Mouse (Mus musculus) midbrain, embryonic 10.5 days (tissue): ENCODE data around the gene Tnfaip1. TPM values are rescaled to one million over a fixed set of nuclear protein-coding genes. Genes with fewer than 3 reads are reported as not detected.

ENCODE experiments used
- DNase-seq: peaks from one replicate; pipeline ENCODE4 v3.0.0-alpha.2; 2017; ENCODE audit warnings: low spot score
- H3K27ac ChIP-seq: fragments of 300-500 bp; sonication (generic); replicated peaks from 2 replicates; pipeline ENCODE4 v1.5.1; 2016; ENCODE audit warnings: mild to moderate bottlenecking
- H3K27me3 ChIP-seq: fragments of 300-500 bp; sonication (generic); 2 replicates; pipeline ENCODE4 v1.6.1; 2016; ENCODE audit warnings: low read depth, mild to moderate bottlenecking; ENCODE audit not compliant: poor library complexity, severe bottlenecking
- H3K36me3 ChIP-seq: fragments of 300-500 bp; sonication (generic); 2 replicates; pipeline ENCODE4 v1.6.1; 2016; ENCODE audit warnings: mild to moderate bottlenecking, moderate library complexity
- H3K4me1 ChIP-seq: fragments of 300-500 bp; sonication (generic); 2 replicates; pipeline ENCODE4 v1.6.1; 2016
- H3K4me3 ChIP-seq: fragments of 300-500 bp; sonication (generic); 2 replicates; pipeline ENCODE4 v1.5.1; 2016; ENCODE audit warnings: mild to moderate bottlenecking, moderate library complexity
- H3K9me3 ChIP-seq: fragments of 300-500 bp; sonication (generic); replicated peaks from 2 replicates; pipeline ENCODE4 v1.6.1; 2016; ENCODE audit warnings: mild to moderate bottlenecking
- WGBS: fragments of 180-500 bp; shearing (Covaris S2); methylation state at CpG from one replicate; pipeline ENCODE4 v1.1.7; 2016; 5-methylcytosine and 5-hydroxymethylcytosine counted together
- polyA plus RNA-seq: library from polyadenylated mRNA; unstranded; fragments of >200 nt; fragmentation: Nextera tagmentation; extraction: Ambion mirVana; gene quantifications from 2 replicates; pipeline ENCODE4 v1.2.1, GENCODE M21; 2016

Gene Tnfaip1
- polyA plus RNA-seq, 1 experiment from 2014 or later = 89.6 TPM

DNA sequence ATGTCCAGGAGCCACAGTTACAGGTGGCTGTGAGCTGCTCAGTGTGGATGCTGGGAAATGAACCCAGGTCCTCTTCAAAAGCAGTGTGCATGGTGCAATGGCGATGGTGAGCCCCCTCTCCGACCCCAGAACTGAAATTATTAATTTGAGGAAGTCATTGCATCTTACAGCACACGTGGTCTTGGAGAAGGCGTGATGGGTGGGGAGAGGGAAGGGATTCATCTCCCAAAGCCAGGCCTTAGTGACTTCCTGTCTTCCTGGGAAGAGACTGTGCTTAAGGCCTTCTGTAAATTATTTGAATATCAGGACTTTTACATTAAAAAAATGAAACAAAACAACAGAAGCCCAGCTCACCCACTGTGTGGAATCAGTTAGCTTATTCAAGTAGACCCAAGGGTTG lies 19.9 kb upstream of the Tnfaip1 start:
- Histone ChIP-seq H3K4me3 (no peak overlapping the region), H3K27ac (no peak overlapping the region), H3K36me3 (no peaks in the 10 kb centered on the region), H3K9me3 (peaks cover 6% of the 10 kb centered on the region; the same call in 1 of the 2 replicates), H3K4me1 (peaks cover 7% of the 10 kb centered on the region), H3K27me3 (no peaks in the 10 kb centered on the region)
- 79% methylated on average over 4 of the region's 4 CpGs for WGBS
- DNase-seq = no peak

DNA sequence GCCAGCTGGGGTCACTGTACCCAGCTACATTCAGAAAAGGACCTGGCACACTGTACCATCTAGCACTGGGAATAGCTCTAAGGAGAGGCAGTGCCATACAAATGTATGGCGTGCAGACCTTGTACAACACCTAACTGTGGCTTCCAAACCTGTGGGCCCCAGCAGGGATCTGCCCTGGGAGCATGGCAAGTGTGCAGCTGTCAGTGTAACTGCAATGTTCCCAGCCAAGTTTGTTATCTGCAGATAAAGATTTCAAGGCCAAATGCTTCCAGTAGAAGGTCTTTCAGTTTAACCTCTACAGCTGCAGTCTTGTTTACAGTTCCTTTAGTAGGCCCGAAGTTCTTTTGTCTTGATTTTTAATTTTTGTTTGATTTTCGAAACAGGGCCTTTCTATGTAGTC lies 19.5 kb upstream of the Tnfaip1 start:
- no peak overlapping the region for H3K4me3 ChIP-seq
- DNase-seq = no peak
- H3K4me1 ChIP-seq = peaks cover 10% of the 10 kb centered on the region
- no peak overlapping the region for H3K27ac ChIP-seq
- H3K9me3 ChIP-seq = peaks cover 6% of the 10 kb centered on the region; the same call in 1 of the 2 replicates
- no peaks in the 10 kb centered on the region for H3K27me3 ChIP-seq
- H3K36me3 ChIP-seq = no peaks in the 10 kb centered on the region
- WGBS = 84% methylated on average over 3 of the region's 3 CpGs

DNA sequence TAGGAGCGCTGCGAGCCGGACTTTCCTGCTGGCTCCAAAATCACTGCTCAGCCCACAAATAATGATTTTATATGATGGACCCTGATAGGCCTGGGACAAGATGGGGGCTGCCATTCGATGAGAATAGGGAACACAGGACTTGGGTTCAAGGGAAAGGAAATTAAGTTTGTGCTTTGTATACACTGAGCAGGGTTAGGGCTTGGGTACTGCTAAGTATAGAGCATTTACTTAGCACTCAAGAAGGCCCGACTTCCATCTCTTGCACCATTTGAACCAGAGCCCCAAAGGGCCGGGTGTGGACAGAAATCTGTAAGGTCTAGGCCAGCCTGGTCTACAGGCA lies 14.9 kb upstream of the Tnfaip1 start:
- Histone ChIP-seq H3K36me3 (peaks cover 7% of the 10 kb centered on the region; the same call in 1 of the 2 replicates), H3K4me1 (peaks cover 34% of the 10 kb centered on the region), H3K9me3 (peaks cover 6% of the 10 kb centered on the region; the same call in 1 of the 2 replicates), H3K27me3 (no peaks in the 10 kb centered on the region), H3K27ac (peak overlapping the region; percentile 92), H3K4me3 (peak overlapping the region; percentile 67)
- 36% methylated on average over 6 of the region's 6 CpGs for WGBS
- no peak for DNase-seq

DNA sequence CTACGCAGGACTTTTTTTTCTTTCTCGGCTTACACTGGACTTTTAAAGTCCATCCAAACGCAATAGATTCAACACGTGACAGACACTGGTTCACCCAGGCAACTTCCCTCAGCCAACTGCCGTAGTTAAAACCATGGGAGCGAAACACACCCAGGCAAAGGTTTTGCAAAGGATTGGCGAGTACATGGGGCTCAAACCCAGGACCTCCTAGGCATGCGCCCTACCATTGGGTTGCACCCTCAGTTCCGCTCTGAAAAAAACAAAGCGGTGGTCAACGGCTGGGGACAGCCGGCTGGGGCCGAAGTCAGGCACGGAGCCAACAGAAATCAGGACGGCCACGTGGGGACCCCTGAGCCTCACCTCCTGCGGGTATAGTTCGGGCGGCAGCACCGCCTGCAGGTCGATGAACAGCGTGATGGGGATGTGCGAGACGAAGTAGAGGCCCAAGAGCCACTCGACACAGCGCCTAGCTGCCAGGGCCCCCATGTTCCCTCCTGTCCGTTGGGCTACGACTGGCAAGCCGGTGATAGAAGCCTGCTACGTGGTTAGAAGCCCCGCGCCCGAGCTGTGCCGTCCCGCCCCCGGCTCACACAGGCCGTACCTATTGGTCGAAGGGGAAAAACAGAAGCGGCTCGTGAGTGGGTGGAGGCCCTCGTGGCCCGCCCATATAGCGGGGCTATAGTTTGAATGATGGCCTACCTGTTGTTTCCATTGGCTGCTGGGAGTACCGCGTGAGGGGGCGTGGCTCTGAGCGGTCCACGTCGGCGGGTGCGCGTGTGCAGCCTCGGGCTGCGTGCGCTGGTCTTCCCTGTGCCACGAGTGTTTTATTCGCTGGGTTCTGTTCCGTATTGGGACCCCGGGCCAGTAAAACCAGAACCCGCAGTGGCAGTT lies 14.3 kb upstream of the Tnfaip1 start, which contains the start of gene Tmem97:
Tmem97 (minus strand) TSS at position 610 of the 891 bp plus-strand sequence.
- peaks cover 11% of the 10 kb centered on the region for H3K36me3 ChIP-seq
- peaks cover 34% of the 10 kb centered on the region for H3K4me1 ChIP-seq
- H3K27ac ChIP-seq = peak within 1 kb of the TSS; percentile 92
- peak within 1 kb of the TSS; percentile 67 for H3K4me3 ChIP-seq
- H3K27me3 ChIP-seq = no peaks in the 10 kb centered on the region
- H3K9me3 ChIP-seq = peaks cover 6% of the 10 kb centered on the region; the same call in 1 of the 2 replicates
- peak; percentile 96 for DNase-seq
- WGBS = under 1% methylated on average over 60 of the region's 60 CpGs

DNA sequence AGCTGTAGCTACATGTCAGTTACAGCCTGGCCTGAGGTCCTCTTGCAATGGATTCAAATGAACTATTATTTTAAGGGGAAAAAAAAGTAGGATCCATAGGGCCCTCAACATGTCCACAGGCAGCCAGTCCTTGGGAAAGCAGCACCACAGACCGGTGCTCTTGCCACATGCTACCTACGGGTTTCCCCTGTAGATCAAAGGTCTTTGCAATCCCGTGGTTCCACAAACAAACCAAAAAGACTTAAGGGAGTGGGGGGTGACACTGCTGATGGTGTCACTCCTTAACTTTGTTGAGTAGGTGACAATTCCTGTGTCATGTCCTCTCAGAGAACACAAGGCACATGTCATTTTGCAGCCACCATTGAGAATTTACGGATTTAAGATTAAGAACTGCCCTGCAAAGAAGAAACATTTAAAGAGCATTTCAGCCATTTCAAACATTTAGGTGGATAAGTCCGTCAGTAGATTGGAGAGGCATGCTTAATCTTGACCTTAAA lies 13.4 kb upstream of the Tnfaip1 start:
- WGBS = 13% methylated on average over 5 of the region's 5 CpGs
- Histone ChIP-seq H3K4me1 (peaks cover 34% of the 10 kb centered on the region), H3K27ac (peak overlapping the region; percentile 92), H3K36me3 (peaks cover 19% of the 10 kb centered on the region), H3K9me3 (peaks cover 6% of the 10 kb centered on the region; the same call in 1 of the 2 replicates), H3K4me3 (peak overlapping the region; percentile 67), H3K27me3 (no peaks in the 10 kb centered on the region)
- DNase-seq = no peak

DNA sequence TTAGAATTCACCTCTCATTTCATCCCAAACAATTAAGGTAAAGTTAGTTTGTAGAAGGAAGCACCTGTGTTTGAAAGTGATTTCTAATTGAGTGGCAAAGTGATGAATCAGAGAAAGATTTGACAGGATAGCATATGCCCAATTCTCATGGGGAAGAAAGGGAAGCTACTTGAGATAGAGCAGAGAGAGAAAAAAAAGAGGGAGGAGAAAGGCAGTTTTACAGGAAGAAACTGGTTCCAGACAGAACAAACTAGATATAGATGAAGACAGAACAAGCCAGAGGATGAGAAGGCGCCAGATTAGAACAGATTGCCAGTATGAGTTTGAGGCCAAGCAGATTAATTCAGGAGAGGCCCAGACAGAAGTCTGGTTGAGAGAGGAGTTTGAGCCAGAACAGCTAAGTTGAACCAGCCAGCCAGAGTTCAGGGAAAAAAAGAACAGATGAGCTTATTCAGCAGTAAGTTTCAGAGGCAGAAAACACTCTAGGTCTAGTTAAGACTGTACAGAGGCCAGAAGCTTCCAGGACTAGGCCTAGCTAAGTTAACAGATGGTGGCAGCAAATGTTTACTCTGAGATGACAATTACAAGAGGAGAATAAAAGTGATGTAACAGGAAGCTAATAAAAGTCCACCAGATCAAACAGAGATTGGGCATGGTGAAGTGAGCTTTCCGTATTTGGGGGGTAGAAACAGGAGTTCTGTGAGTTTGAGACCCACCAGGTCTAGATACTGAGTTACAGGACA lies 11.8 kb upstream of the Tnfaip1 start:
- 87% methylated on average over 2 of the region's 2 CpGs for WGBS
- no peak for DNase-seq
- peak overlapping the region; percentile 67; the same call in 1 of the 2 replicates for H3K4me3 ChIP-seq

DNA sequence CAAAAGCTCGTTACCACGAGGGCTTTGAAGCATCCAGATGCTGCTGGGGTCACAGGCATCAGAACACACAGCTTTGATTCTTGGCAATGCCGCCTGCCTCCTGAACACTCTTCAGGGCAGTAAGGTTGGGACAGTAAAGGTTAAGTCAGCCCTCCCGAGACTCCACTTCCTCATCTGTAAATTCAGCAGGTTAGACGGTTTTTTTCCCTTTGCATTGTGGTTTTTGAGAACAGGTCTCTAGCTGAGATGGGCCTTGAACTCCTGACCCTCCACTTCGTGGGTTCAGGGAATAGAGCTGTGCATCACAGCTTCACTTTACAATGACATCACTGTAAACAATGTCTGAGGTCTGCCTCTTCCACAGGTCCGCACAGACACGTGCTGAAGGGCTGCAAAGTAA lies 9.0 kb upstream of the Tnfaip1 start:
- Histone ChIP-seq H3K36me3 (peaks cover 61% of the 10 kb centered on the region), H3K4me3 (no peak overlapping the region), H3K27ac (no peak overlapping the region), H3K9me3 (no peaks in the 10 kb centered on the region), H3K27me3 (no peaks in the 10 kb centered on the region), H3K4me1 (peaks cover 26% of the 10 kb centered on the region)
- DNase-seq = no peak
- WGBS = 82% methylated on average over 8 of the region's 8 CpGs

More for the DNA sequence above, 11.8 kb upstream of the Tnfaip1 start:
- Histone ChIP-seq H3K36me3 (peaks cover 35% of the 10 kb centered on the region), H3K9me3 (no peaks in the 10 kb centered on the region), H3K27me3 (no peaks in the 10 kb centered on the region), H3K27ac (no peak overlapping the region), H3K4me1 (peaks cover 34% of the 10 kb centered on the region)

DNA sequence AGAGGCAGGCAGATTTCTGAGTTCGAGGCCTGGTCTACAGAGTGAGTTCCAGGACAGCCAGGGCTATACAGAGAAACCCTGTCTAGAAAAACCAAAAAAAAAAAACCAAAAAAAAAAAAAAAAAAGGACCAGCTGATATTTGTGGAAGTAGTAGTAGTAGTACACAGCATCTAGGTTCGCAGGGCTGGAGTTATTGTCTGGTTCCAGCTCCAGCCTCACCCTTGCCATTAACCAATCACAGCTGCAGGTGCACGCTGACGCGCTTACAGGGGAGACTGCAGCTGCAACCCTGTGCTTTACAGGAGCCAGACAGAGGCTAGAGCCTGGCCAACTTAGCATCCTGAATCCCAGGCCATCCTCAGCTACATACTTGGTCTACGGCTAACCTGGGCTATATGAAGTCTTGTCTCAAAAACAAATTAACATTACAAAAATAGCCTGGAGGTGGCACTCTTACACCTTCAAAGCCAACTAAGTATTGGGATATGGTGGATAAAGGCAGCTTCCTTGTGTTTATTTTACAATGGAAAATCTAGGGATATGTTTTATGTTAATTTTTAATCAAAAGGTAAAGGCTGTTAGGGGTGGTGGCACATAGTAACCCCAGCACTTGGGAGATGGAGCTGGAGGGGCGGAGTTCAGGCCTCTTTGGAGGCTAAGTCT lies 8.4 kb upstream of the Tnfaip1 start:
- H3K27me3 ChIP-seq = no peaks in the 10 kb centered on the region
- no peaks in the 10 kb centered on the region for H3K9me3 ChIP-seq
- peaks cover 20% of the 10 kb centered on the region for H3K4me1 ChIP-seq
- H3K36me3 ChIP-seq = peaks cover 67% of the 10 kb centered on the region
- no peak overlapping the region for H3K4me3 ChIP-seq
- no peak overlapping the region for H3K27ac ChIP-seq
- WGBS = 95% methylated on average over 7 of the region's 7 CpGs
- DNase-seq = no peak

DNA sequence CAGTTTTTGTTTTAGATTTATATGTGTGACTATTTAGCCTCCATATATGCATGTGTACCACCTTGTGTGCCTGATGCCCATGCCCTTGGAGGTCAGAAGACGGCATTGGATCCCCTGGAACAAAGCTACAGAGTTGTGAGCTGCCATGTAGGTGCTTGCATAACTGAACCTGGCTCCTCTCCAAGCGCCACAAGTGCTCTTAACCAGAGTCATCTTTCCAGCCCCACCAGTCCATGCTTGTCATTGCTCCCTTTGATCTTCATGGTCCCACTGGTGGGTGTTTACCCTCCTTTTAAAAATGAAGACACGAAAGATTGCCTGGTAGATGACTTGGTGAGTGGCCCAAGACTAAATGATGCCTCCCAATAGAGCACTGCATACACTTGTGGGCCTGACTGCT lies 4.2 kb upstream of the Tnfaip1 start:
- Histone ChIP-seq H3K4me1 (peaks cover 14% of the 10 kb centered on the region), H3K36me3 (peaks cover 69% of the 10 kb centered on the region), H3K4me3 (no peak overlapping the region), H3K27ac (no peak overlapping the region), H3K9me3 (no peaks in the 10 kb centered on the region), H3K27me3 (no peaks in the 10 kb centered on the region)
- WGBS = 95% methylated on average over 3 of the region's 3 CpGs
- no peak for DNase-seq

DNA sequence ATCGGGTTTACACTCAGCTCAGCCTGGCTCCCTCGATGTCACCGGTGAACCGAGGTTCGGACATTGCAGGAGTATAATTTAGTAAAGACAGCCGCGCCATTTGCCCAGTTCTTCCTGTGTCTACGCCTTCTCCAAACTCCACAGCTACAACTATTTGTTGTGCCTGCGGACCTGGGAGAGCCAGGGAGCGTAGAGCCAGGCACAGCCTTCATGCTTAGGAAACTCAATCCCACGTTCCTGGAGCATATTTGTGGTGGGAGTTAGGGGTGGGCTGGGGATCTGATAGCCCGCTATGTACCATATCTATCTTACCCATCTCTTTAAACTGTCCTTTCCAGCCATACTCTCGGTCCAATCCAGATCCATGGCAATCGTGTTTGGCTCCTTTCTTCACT lies 555 bp upstream of the Tnfaip1 start:
- no peaks in the 10 kb centered on the region for H3K9me3 ChIP-seq
- no peak for DNase-seq
- peaks cover 26% of the 10 kb centered on the region for H3K4me1 ChIP-seq
- 7% methylated on average over 14 of the region's 14 CpGs for WGBS
- peaks cover 43% of the 10 kb centered on the region for H3K36me3 ChIP-seq
- peak overlapping the region; percentile 70 for H3K4me3 ChIP-seq
- no peaks in the 10 kb centered on the region for H3K27me3 ChIP-seq
- peak overlapping the region; percentile 89 for H3K27ac ChIP-seq

DNA sequence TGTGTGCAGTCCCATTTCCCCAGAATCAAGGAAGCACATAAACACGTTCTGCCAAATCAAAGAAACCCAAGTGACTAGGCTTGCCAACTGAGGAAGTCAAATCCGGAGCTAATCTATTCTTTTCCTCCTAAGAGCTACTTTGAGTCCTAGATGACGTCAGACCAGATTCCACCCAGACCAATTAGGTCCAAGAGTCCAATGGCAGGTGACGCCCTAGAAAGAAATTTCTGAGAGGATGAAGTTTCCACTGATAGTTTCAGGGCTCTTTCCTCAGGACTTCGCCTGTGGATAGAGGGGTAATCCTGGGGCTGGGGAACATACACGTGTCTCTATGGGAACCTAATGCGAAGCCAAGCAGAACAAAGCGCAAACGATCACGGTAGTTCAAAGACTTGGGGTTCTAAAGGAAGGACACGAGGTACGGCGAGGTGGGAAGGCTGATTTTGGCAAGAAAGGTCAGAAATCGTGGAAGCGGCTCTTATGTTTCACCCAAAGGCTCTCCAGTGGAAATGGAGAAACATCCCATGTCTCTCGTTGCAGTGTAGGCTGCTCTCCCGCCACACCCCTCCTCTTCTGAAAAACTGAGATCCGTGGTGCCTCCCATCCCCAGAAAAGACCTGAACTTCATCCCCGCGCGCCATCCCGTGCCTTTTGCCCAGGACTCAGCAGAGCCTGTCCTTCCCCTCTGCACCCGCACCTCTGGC lies 604 bp downstream of the Tnfaip1 start:
- H3K27me3 ChIP-seq = no peaks in the 10 kb centered on the region
- peak overlapping the region; percentile 70 for H3K4me3 ChIP-seq
- under 1% methylated on average over 23 of the region's 23 CpGs for WGBS
- H3K36me3 ChIP-seq = peaks cover 40% of the 10 kb centered on the region
- H3K27ac ChIP-seq = peak overlapping the region; percentile 89
- peaks cover 26% of the 10 kb centered on the region for H3K4me1 ChIP-seq
- H3K9me3 ChIP-seq = no peaks in the 10 kb centered on the region
- DNase-seq = peak; percentile 41

DNA sequence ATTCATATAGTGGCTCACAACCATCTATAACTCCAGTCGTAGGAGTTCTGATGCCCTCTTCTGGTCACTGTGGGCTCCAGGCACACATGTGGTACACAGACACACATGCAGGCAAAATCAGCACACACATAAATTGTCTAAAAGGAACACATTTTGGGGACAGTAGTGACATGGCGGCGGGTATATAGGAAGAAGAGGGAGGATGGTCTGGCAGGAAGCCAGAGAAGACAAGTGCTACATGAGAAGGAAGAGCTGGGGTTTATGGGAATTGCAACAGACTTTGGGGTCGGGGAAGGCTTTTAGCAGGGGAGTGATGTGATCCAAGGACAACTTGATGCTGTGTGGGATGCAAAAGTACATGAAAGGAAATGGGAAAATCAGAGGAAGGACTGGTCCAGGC lies 1.6 kb downstream of the Tnfaip1 start:
- H3K9me3 ChIP-seq = no peaks in the 10 kb centered on the region
- DNase-seq = no peak
- H3K4me1 ChIP-seq = peaks cover 26% of the 10 kb centered on the region
- no peaks in the 10 kb centered on the region for H3K27me3 ChIP-seq
- H3K4me3 ChIP-seq = peak overlapping the region; percentile 70
- no peak overlapping the region for H3K27ac ChIP-seq
- 92% methylated on average over 4 of the region's 4 CpGs for WGBS
- peaks cover 40% of the 10 kb centered on the region for H3K36me3 ChIP-seq
